Mouse (Mus musculus) ES-E14 (cell line): ENCODE measurements at regions not wholly inside any gene's neighbourhood (a gene's known extent, or its start where the extent isn't known, plus 50 kb on each side); places are given as distances from the start of the nearest gene placed in this dataset.

Experiments used
- CHD2 ChIP-seq: IDR thresholded peaks from 2 replicates; pipeline ENCODE4 v1.6.1; 2014; ENCODE audit warnings: mild to moderate bottlenecking, low read depth, low read length, inconsistent platforms
- HCFC1 ChIP-seq: IDR thresholded peaks from 2 replicates; pipeline ENCODE4 v1.6.1; 2012; ENCODE audit warnings: low read length, inconsistent platforms, borderline replicate concordance; ENCODE audit not compliant: insufficient read depth
- MAFK ChIP-seq: IDR thresholded peaks from 2 replicates; pipeline ENCODE4 v1.6.1; 2014; ENCODE audit warnings: mild to moderate bottlenecking, low read depth, low read length, inconsistent platforms; ENCODE audit not compliant: insufficient read depth
- ZC3H11A ChIP-seq: IDR thresholded peaks from 2 replicates; pipeline ENCODE4 v1.6.1; 2012; ENCODE audit warnings: low read depth, mild to moderate bottlenecking, inconsistent platforms, low read length, borderline replicate concordance
- ZNF384 ChIP-seq: IDR thresholded peaks from 2 replicates; pipeline ENCODE4 v1.6.1; 2012; ENCODE audit warnings: low read depth, low read length, inconsistent platforms

- TF ChIP-seq HCFC1 (no peak), ZNF384 (no peak), ZC3H11A (no peak), CHD2 (no peak), MAFK (no peak)
These were observed 58.8 kb upstream of the Wscd2 start for GRCm38 (mm10) chr5:113431334-113431733.
